Mouse (Mus musculus): ENCODE results near the gene P2rx3.

P2rx3 gene

GRCm38 (mm10) chr2:85037047-85038026 is at the start of gene P2rx3, which contains the start of gene Ssrp1:
Gene P2rx3, minus strand, starts transcription at chr2:85037462.
Gene Ssrp1, plus strand, starts transcription at chr2:85037234.
- DNase-seq (ENCODE audit: low spot score in 2 of 2): peak; percentile 89

GRCm38 (mm10) chr2:85073751-85074150 is 36.5 kb upstream of the P2rx3 start:
- no peak for DNase-seq (ENCODE audit: low spot score in 2 of 2)

GRCm38 (mm10) chr2:85071921-85072320 is 34.7 kb upstream of the P2rx3 start:
- DNase-seq (ENCODE audit: low spot score in 2 of 2): no peak

GRCm38 (mm10) chr2:85070086-85070485 is 32.8 kb upstream of the P2rx3 start:
- no peak for DNase-seq (ENCODE audit: low spot score in 2 of 2)

GRCm38 (mm10) chr2:85068626-85069025 is 31.4 kb upstream of the P2rx3 start:
- DNase-seq (ENCODE audit: low spot score in 2 of 2): no peak

GRCm38 (mm10) chr2:85067903-85068625 is 30.8 kb upstream of the P2rx3 start:
- DNase-seq (ENCODE audit: low spot score in 2 of 2): no peak

GRCm38 (mm10) chr2:85066937-85067336 is 29.7 kb upstream of the P2rx3 start:
- no peak for DNase-seq (ENCODE audit: low spot score in 2 of 2)

GRCm38 (mm10) chr2:85065141-85065875 is 28.0 kb upstream of the P2rx3 start:
- DNase-seq (ENCODE audit: low spot score in 2 of 2): peak; percentile 28 to 62

GRCm38 (mm10) chr2:85061107-85061541 is 23.9 kb upstream of the P2rx3 start:
- peak in 1 of 2 experiments; percentile 18 for DNase-seq (ENCODE audit: low spot score in 2 of 2)

- DNase-seq (ENCODE audit: low spot score in 2 of 2): peak; percentile 79 to 82
These were observed 23.4 kb upstream of the P2rx3 start for GRCm38 (mm10) chr2:85060591-85061060.

- no peak for DNase-seq (ENCODE audit: low spot score in 2 of 2)
These were observed 22.4 kb upstream of the P2rx3 start for GRCm38 (mm10) chr2:85059677-85060076.

- DNase-seq (ENCODE audit: low spot score in 2 of 2): peak in 1 of 2 experiments; percentile 27
These were observed 19.4 kb upstream of the P2rx3 start for GRCm38 (mm10) chr2:85056711-85057110.

- peak in 1 of 2 experiments; percentile 26 for DNase-seq (ENCODE audit: low spot score in 2 of 2)
These were observed 16.0 kb upstream of the P2rx3 start for GRCm38 (mm10) chr2:85053192-85053816.

- no peak for DNase-seq (ENCODE audit: low spot score in 2 of 2)
These were observed 13.5 kb upstream of the P2rx3 start for GRCm38 (mm10) chr2:85050746-85051145.

- peak; percentile 88 to 91 for DNase-seq (ENCODE audit: low spot score in 2 of 2)
These were observed 12.9 kb upstream of the P2rx3 start for GRCm38 (mm10) chr2:85050001-85050634.

- peak; percentile 45 to 51 for DNase-seq (ENCODE audit: low spot score in 2 of 2)
These were observed 12.0 kb upstream of the P2rx3 start for GRCm38 (mm10) chr2:85049277-85049676.

- DNase-seq (ENCODE audit: low spot score in 2 of 2): peak; percentile 76 to 77
These were observed 11.0 kb upstream of the P2rx3 start for GRCm38 (mm10) chr2:85048168-85048751.

- DNase-seq (ENCODE audit: low spot score in 2 of 2): peak; percentile 99
These were observed 10.4 kb upstream of the P2rx3 start, which contains the start of gene Tnks1bp1 for GRCm38 (mm10) chr2:85047596-85048167. Gene Tnks1bp1, plus strand, starts transcription at chr2:85048022.

- peak in 1 of 2 experiments; percentile 17 for DNase-seq (ENCODE audit: low spot score in 2 of 2)
These were observed 9.8 kb upstream of the P2rx3 start for GRCm38 (mm10) chr2:85047081-85047480.

GRCm38 (mm10) chr2:85046222-85046621 is 9.0 kb upstream of the P2rx3 start:
- no peak for DNase-seq (ENCODE audit: low spot score in 2 of 2)

All from heart, adult 9 months (tissue).